17 mouse cellular contexts compared by ENCODE assay signal in genomic region chr5:102748146-102748545, GRCm38 (mm10).
"Had no signal": no experiment of that assay in that cellular context is flagged by ENCODE, and none has a peak within 500 bp of the region (broad histone marks: within the 10 kb centered on the region; RNA-seq: fewer than 3 reads in every experiment).

No protein-coding gene starts in this region.

- H3K27ac ChIP-seq: kidney, postnatal 0 days; layer of hippocampus, adult 2 months; limb, embryonic 12.5 days; limb, embryonic 15.5 days; liver, embryonic 14.5 days; macrophage; neural tube, embryonic 13.5 days had no signal

- H3K4me1 ChIP-seq: neural tube, embryonic 13.5 days had no signal

- DNase-seq: kidney, postnatal 25 days; layer of hippocampus, adult 9-11 months; liver, postnatal 0 days; lung, embryonic 14.5 days; midbrain, embryonic 14.5 days; thymus, adult 18-20 months; thymus, postnatal 36 days had no signal

- H3K4me2 ChIP-seq: limb, embryonic 12.5 days; limb, embryonic 15.5 days; liver, embryonic 11.5 days; lung, embryonic 14.5 days; neural tube, embryonic 13.5 days had no signal

- ATAC-seq: liver, postnatal 0 days; lung, postnatal 0 days had no signal

- H3K36me3 ChIP-seq: limb, embryonic 12.5 days; limb, embryonic 15.5 days; neural tube, embryonic 13.5 days had no signal

- H3K4me3 ChIP-seq: layer of hippocampus, adult 2 months; limb, embryonic 12.5 days; limb, embryonic 15.5 days; myocyte; neural tube, embryonic 13.5 days had no signal

- H3K9ac ChIP-seq: limb, embryonic 12.5 days; limb, embryonic 15.5 days; liver, embryonic 14.5 days; liver, postnatal 0 days; lung, embryonic 14.5 days; neural tube, embryonic 13.5 days had no signal

- H3K27me3 ChIP-seq: limb, embryonic 15.5 days; neural tube, embryonic 13.5 days had no signal

- H3K9me3 ChIP-seq: limb, embryonic 12.5 days; limb, embryonic 15.5 days; neural tube, embryonic 13.5 days had no signal
